Mouse (Mus musculus) embryo, embryonic 10.5 days (tissue): ENCODE results near the gene Map10.

Experiments
- DNase-seq: peaks from one replicate; pipeline ENCODE4 v3.0.0-alpha.2; 2015; ENCODE audit warnings: low spot score

The Map10 gene

GRCm38 (mm10) chr8:125670420-125670819, 802 bp downstream of the Map10 start:
- DNase-seq, result no peak

GRCm38 (mm10) chr8:125670906-125671305, 1.3 kb downstream of the Map10 start:
- DNase-seq, result no peak

DNA sequence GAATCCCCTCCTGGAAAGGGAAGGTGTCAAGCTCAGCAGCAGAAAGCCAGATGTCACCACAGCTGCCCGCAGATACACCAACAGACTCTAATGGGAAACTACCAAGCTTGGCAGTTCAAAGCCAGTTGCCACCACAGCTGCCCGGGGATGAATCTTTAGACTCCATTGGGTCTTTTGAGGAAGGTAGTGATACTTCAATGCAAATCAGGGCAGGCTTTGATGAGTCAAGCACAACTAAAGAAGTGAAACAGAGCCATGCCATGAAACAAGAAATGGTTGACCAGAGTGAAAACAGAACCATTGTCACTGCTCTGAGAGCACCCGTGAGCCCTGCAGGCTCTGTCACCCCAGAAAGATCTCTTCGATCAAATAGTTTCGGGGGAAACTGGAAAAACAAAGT, 1.8 kb downstream of the Map10 start:
- no peak for DNase-seq

DNA sequence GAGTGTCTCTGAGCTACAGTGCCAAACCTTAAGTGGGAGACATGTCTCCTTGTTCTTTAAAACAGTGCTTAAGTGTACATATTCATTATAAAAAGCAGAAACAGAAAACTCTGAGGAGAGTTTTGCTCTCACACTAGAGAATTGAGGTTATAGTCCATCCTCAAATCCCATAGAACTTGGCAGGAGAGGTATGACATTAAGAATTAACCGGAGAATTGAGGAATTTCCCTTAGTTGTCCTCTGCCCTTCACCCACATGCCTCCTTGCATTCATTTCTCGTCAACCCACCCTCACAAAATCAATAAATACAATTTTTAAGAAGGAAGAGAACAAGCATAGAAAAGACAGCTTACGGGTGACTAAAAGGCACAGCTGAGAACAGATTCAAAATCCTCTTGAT, 6.2 kb downstream of the Map10 start:
- no peak for DNase-seq

DNA sequence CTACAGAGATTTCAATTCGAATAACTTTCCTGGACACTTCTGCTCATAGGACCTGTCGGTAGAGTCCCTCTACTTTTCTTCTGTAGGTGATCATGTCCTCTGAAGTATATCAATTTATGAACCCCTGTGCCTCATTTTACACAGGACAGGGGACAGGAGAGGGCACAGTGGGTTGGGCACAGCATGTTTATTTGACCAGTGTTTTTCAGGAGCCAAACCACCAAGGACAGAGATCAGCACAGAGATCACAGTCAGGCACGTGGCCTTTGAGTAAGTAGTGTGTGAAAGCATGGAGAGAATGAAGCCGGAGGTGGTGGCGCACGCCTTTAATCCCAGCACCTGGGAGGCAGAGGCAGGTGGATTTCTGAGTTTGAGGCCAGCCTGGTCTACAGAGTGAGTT, 7.9 kb downstream of the Map10 start:
- DNase-seq, result no peak

DNA sequence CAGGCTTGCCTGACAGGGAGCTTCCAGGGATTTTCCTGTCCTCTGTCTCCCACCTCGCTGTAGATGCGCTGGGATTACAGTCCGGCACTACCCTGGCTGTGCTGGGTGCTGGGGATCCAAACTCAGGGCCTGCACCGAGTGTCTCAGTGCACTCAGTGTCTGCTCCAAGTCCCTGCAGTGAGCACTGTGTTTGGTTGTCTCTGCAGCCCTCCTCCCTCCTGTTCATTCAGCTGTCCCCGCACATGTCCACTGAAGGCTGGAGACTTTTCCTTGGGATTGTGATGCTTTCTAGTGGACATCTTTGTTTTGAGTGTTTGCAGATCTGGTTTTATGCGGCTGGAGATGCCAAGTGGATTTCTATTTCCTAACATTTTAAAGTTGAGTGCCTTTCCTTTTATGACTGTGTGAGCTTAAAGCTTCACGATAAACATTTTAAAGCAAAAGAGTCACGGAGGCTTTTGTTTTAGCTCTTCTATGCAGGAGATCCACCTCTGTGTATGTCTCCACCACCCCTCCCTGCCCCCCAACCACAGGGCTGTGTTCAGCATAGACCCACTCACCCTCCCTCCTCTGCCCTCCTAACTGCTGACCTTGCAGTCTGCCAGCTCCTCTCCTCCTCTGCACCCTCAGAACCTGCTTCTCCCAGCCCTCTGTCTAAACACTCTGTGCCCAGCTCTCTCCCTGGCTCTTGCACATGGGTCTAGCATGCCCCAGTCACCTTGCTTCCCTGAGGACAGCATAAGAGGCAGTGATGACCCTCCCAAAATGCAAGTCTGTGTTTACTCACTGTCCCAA, 9.4 kb downstream of the Map10 start:
- DNase-seq, result no peak

GRCm38 (mm10) chr8:125680851-125681408, 11.3 kb downstream of the Map10 start:
- DNase-seq, result no peak

- DNase-seq, result peak; percentile 31
Observed at GRCm38 (mm10) chr8:125685216-125685760, 15.7 kb downstream of the Map10 start.

DNA sequence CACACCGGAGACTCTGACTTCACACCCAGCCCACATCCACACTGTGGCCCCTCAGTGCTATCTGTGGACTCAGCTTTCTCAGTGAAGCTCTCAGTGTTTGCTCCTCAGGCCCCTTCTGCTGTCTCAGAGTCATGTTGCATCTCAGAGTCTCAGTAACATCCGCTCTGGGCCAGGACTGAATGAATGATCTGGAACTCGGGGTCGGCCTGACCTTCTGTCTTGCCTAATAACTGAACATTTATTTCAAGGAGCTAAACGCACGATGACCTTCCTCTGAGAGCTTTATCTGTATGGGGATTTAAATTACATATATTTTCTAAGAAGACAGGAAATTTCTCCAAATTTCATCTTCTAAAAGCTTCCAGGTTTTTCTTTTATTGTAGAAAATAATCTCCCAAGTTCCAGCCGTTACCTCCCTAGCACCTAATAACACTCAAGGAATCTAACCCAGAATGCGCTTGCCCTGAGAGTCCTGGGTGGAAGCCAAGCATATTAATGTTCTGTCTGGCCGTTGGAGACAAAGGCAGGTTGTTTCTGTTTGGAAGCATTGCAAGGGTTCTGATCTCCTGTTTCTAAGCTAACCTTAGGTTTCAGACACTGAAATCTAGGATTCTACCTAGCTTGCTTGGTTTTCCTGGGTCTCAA, 16.7 kb downstream of the Map10 start:
- DNase-seq, result no peak

- no peak for DNase-seq
Observed at GRCm38 (mm10) chr8:125690166-125690915, 20.7 kb downstream of the Map10 start.

DNA sequence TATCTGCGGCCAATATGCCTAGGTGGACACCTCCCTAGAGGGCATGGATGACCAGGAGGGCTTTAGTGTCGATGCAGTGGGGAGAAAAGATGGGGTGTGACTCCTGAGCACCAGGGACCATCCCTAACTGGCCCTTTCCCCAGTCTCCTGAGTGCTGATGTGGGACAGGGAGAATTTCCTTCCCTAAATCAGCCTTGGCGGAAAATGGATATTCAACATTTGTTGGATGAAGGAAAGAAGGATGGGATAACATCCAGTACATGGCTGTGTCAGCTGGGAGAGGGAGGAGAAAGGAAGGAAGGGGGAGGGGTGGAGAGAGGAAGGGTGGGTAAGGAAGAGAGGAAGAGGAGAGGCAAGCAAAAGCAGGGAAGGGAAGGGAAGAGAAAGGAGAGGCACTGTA, 21.3 kb downstream of the Map10 start:
- DNase-seq, result no peak

DNA sequence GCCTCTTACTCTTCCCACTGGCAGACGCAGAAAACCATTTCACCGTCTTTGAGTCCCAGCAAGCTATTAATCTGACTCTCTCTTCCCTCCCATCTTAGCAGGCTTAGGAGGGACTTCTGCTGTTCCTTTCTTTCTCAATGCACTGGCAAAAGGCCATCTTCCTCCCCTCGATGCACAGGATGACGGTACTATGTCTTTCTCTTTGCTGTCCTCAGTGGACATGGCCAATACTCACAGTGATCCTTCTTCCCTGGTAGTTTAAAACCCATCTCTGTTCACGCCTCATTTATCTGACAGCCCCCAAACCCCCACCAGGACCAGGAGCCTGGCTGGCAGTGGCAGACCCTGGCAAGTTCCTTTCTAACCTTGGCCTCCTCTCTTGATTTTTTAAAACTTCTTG, 22.8 kb downstream of the Map10 start:
- no peak for DNase-seq

DNA sequence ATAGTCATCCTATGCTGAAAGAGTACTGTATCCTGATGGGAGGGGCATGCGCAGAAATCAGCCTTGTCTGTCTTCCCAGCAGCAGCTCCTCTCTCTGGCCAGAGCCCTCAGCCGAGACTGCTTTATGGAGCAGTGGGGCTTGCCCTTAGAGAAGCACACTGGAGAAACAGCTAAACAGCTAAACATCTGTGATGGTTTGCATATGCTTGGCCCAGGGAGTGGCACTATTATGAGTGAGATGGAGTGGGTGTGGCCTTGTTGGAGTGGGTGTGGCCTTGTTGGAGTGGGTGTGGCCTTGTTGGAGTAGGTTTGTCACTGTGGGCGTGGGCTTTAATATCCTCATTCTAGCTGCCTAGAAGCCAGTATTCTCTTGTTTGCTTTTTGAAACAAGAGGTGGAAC, 23.6 kb downstream of the Map10 start:
- no peak for DNase-seq

DNA sequence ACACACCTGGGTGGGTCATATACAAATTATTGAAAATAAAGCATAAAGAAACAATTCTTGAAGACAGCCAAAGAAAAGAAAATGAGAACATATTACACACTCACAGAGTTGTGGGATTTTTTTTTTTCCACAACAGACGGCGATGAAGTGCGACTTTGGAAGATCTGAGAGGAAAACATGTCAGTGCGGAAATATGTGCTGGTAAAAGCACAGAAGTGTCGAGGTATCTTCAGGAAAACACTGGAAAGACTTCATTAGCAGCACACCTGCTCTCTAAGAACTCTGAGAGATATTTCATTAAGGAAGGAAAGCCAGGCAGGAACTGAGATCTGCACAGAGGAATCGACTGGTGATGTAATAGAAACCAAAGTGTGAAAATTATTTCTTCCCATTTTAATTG, 26.3 kb downstream of the Map10 start:
- DNase-seq, result no peak

DNA sequence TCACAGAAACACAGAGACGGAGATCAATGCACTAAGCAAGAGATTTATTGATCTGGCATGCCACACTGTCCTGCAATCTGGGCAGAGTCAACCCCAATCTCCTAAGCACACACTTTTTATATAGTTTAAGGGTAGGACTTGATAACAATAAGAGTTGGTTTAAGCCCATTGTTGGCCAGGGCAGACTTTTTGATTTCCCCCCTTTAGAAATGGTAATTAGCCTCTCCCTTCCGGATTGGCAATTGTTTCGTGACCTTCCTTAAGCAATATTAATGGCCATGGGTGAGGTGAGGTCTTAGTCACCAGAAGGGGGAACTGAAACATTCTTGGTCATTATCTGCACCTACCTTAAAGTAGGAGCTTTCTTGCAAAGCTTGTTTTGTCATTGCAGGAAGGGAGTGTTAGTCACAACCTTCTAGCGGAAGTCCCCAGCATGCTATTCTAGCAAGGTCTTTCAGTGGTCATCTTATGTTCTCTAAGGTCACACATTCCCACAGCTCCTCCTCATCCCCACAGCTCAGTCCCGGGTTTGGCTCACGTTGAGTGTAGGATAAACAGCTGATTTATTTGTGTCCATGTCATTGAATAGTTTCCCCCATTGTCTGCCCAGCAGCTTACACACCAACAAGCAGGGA, 29.9 kb downstream of the Map10 start:
- no peak for DNase-seq

GRCm38 (mm10) chr8:125700407-125700806, 30.8 kb downstream of the Map10 start:
- no peak for DNase-seq

DNA sequence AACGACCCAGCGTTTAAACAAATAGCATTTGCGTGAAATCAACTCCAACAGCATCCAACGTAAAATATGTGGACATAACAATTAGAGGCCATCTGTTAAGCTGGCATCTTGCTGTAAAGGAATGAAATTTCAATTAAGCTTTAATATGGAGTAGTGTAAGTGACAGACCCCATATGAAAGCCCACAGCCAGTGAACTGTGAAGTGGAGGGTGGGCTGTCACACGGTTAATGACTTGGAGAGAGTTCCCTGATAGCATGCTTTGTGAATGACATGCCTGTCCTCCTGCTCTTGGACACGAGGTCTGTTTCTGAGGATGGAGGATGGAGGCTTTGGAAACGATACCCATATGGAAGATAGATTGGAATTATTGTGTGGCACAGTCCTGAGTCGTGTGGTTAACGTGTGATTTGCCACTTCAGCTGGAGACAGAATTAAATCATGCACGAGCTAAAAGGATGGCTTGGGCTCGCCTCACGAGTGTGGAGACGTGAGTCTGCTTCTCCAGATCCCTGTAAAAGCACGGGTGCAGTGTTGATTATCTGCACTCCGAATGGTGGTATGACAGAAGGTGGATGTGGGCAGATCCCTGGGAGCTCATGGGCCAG, 33.4 kb downstream of the Map10 start:
- DNase-seq, result no peak

DNA sequence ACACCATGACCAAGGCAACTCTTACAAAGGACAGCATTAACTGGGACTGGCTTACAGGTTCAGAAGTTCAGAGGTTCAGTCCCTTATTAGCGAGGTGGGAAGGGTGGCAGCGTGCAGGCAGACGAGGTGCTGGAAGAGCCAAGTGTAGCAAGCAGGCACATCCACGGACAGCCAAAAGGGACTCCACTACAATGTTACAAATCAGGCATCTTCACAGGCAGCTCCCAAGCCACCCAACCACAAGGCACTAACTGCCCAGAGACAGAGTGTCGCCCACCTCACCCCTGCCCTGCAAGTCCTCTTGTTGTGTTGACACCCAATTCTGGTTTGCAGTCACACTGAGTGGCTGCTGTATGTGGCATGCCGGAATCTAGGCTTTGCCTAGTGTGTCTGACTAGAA, 34.8 kb downstream of the Map10 start:
- DNase-seq, result no peak

DNA sequence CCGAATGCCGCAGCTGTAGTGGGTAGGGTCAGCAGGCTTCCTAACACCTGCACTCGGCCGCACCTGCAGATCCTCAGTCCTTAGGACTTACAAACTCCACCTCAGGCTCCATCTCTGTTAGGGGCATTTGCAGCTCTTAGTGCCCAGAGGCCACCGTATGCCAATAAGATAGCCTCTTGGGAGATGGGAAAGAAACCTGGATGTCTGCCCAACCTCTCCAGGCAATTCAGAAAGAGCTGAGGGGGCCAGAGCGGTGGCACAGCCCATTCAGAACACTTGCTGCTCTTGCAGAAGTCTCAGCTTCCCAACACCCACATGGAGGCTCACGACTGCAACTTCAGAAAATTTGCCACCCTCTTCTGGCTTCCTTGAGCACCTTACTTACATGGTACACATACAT, 36.2 kb downstream of the Map10 start:
- no peak for DNase-seq

- no peak for DNase-seq
Observed at GRCm38 (mm10) chr8:125709171-125709570, 39.6 kb downstream of the Map10 start.

DNA sequence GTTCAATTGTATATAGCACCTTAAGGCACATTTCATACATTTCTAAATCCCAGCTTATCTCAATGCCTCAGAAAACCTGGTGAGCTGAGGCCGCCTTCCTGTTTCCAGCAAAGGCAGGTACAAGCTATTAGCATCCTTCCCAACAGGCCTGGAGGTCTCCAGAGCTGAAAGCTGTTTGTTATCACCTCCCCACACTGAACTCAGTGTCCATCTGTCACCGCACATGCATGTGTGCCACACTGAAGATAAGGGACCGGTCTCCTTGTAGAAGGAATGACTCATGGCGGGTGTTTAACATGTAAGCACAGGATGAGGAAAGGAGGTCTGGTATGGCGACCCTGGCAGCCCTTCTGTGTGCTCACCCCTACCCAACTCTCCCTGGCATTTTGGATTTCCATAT, 41.9 kb downstream of the Map10 start:
- DNase-seq, result no peak

GRCm38 (mm10) chr8:125716211-125716610, 46.6 kb downstream of the Map10 start:
- no peak for DNase-seq
